Mouse (Mus musculus) thymus, postnatal 36 days (tissue): ENCODE measurements around the gene Ndufaf3.
"Not testable (repeated sequence)": the region's sequence is repeated elsewhere in the genome, so short reads cannot be mapped to it uniquely, and the experiment has no call there.

Experiments used
- DNase-seq, 2 experiments: peaks; one replicate each; pipeline ENCODE4 v3.0.0; 2022; ENCODE audit warnings: mixed read lengths in 2 of 2

Gene Ndufaf3

GRCm38 (mm10) chr9:108566815-108567776, at the start of gene Ndufaf3:
TSS of gene Ndufaf3 (minus strand) at chr9:108567434.
- peak; percentile 96 to 97 for DNase-seq

- no peak for DNase-seq
These were observed 44.3 kb upstream of the Ndufaf3 start for GRCm38 (mm10) chr9:108611488-108611887.

GRCm38 (mm10) chr9:108608889-108609288, 41.7 kb upstream of the Ndufaf3 start:
- no peak for DNase-seq

GRCm38 (mm10) chr9:108607929-108608328, 40.7 kb upstream of the Ndufaf3 start:
- not testable (repeated sequence) for DNase-seq

- no peak for DNase-seq
These were observed 34.8 kb upstream of the Ndufaf3 start for GRCm38 (mm10) chr9:108601986-108602385.

GRCm38 (mm10) chr9:108600011-108600410, 32.8 kb upstream of the Ndufaf3 start:
- no peak for DNase-seq

GRCm38 (mm10) chr9:108599021-108599566, 31.9 kb upstream of the Ndufaf3 start:
- no peak for DNase-seq

GRCm38 (mm10) chr9:108596998-108597764, 29.9 kb upstream of the Ndufaf3 start, which contains the start of gene P4htm:
TSS of gene P4htm (minus strand) at chr9:108597667.
- DNase-seq, result peak; percentile 55 to 62

- DNase-seq, result no peak
These were observed 27.1 kb upstream of the Ndufaf3 start for GRCm38 (mm10) chr9:108594354-108594753.

- no peak for DNase-seq
These were observed 24.2 kb upstream of the Ndufaf3 start for GRCm38 (mm10) chr9:108591462-108591861.

GRCm38 (mm10) chr9:108589229-108589628, 22.0 kb upstream of the Ndufaf3 start:
- peak; percentile 31 to 41 for DNase-seq

GRCm38 (mm10) chr9:108587571-108588180, 20.4 kb upstream of the Ndufaf3 start:
- DNase-seq, result no peak

- DNase-seq, result no peak
These were observed 12.1 kb upstream of the Ndufaf3 start for GRCm38 (mm10) chr9:108579344-108579690.

GRCm38 (mm10) chr9:108578545-108579343, 11.5 kb upstream of the Ndufaf3 start, which contains the start of gene Wdr6:
TSS of gene Wdr6 (minus strand) at chr9:108578739.
- DNase-seq, result peak; percentile 89 to 96

- peak; percentile 36 to 54 for DNase-seq
These were observed 10.8 kb upstream of the Ndufaf3 start for GRCm38 (mm10) chr9:108577934-108578544.

GRCm38 (mm10) chr9:108577025-108577424, 9.8 kb upstream of the Ndufaf3 start:
- DNase-seq, result no peak

GRCm38 (mm10) chr9:108575321-108576297, 8.4 kb upstream of the Ndufaf3 start:
- DNase-seq, result no peak

- no peak for DNase-seq
These were observed 7.7 kb upstream of the Ndufaf3 start for GRCm38 (mm10) chr9:108574921-108575320.

- peak; percentile 74 to 76 for DNase-seq
These were observed 6.8 kb upstream of the Ndufaf3 start for GRCm38 (mm10) chr9:108573774-108574690.
